Comparison of ENCODE assay signal across 15 mouse cellular contexts in the genomic region with DNA sequence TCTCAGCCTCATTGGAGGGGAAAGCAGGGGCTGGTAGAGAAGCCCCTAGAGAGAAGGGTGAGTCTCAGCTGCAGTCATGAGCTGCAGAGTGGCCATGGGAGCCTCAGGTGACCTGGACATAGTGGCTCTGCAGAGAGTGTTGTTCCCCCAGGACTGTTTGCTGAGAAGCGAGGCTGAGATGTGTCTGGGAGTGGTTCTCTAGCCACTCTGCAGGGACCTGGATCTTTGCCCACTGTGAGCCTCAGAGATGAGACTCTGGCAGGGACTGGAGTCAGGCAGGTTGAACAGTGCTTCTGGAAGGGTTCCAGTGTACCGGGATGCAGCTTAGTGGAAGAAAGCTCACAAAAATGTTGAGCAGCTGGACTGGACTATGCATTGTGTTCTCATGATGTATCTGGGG.
DNase-seq lines count a peak whose midpoint lies in the region; ATAC-seq and TF ChIP-seq lines count a peak whose summit lies in the region.
"Had no signal": no experiment of that assay in that cellular context is flagged by ENCODE, and none has a peak within 500 bp of the region (broad histone marks: within the 10 kb centered on the region; RNA-seq: fewer than 3 reads in every experiment).

No protein-coding gene starts in this region.

- TF ChIP-seq POLR2A in brain, embryonic 14.5 days (IDR thresholded peaks at IDR 0.05; ENCODE audit: borderline replicate concordance, extremely low read depth, insufficient read depth, insufficient read length, poor library complexity, severe bottlenecking) = no peak

- H3K27me3 ChIP-seq in embryonic facial prominence, embryonic 15.5 days = no peaks in the 10 kb centered on the region
- H3K27me3 ChIP-seq: liver, embryonic 15.5 days; megakaryocyte, embryonic 14.5 days had no signal

- peak; percentile 49 for DNase-seq in adrenal gland, postnatal 10 days
- no peak for DNase-seq in adrenal gland, adult 8-10 months
- peak; percentile 3 for DNase-seq in lung, postnatal 10 days
- DNase-seq in lung, postnatal 36 days = no peak
- DNase-seq in brain, embryonic 14.5 days (ENCODE audit: low read depth) = peak; percentile 31
- no peak for DNase-seq in layer of hippocampus, postnatal 25 days (ENCODE audit: extremely low spot score in 1 of 2, low spot score in 1 of 2)
- no peak for DNase-seq in gastrocnemius, postnatal 4 days (ENCODE audit: low spot score in 2 of 2)
- DNase-seq: gastrocnemius, postnatal 14 days; right cerebral cortex, postnatal 25 days had no signal

- no peak overlapping the region for H3K27ac ChIP-seq in embryonic facial prominence, embryonic 15.5 days (replicated peaks)
- H3K27ac ChIP-seq: kidney, postnatal 0 days; left cerebral cortex, adult 2 months; liver, embryonic 15.5 days had no signal

- no peak overlapping the region for H3K4me3 ChIP-seq in embryonic facial prominence, embryonic 15.5 days (replicated peaks)
- H3K4me3 ChIP-seq: left cerebral cortex, adult 2 months; liver, embryonic 15.5 days; megakaryocyte, embryonic 14.5 days had no signal

- no peak overlapping the region for H3K4me2 ChIP-seq in embryonic facial prominence, embryonic 15.5 days (replicated peaks)
- H3K4me2 ChIP-seq: liver, embryonic 15.5 days had no signal

- H3K4me1 ChIP-seq in embryonic facial prominence, embryonic 15.5 days = no peaks in the 10 kb centered on the region
- H3K4me1 ChIP-seq: liver, embryonic 15.5 days; megakaryocyte, embryonic 14.5 days had no signal

- no peaks in the 10 kb centered on the region for H3K9me3 ChIP-seq in embryonic facial prominence, embryonic 15.5 days (replicated peaks)
- H3K9me3 ChIP-seq: liver, embryonic 15.5 days had no signal

- TF ChIP-seq CTCF in brain, embryonic 14.5 days (IDR thresholded peaks at IDR 0.05; ENCODE audit: borderline replicate concordance, extremely low read depth, insufficient read depth, insufficient read length) = no peak

- WGBS in embryonic facial prominence, embryonic 15.5 days = 60% methylated on average over 2 of the region's 2 CpGs

- ATAC-seq in embryonic facial prominence, embryonic 15.5 days (ENCODE audit: insufficient number of reproducible peaks, low FRiP score, low TSS enrichment, low read depth) = peak; percentile 29; the same call in 1 of the 2 replicates
- ATAC-seq: activated CD4-positive, CD25-positive, alpha-beta regulatory T cell, adult 4 months had no signal

- H3K36me3 ChIP-seq in embryonic facial prominence, embryonic 15.5 days = no peaks in the 10 kb centered on the region
- H3K36me3 ChIP-seq: liver, embryonic 15.5 days had no signal

- no peak overlapping the region for H3K9ac ChIP-seq in embryonic facial prominence, embryonic 15.5 days
- H3K9ac ChIP-seq: liver, embryonic 15.5 days had no signal

Comparison
In these comparisons a context has a peak if more than half of its experiments do, and no peak if none do; other contexts are left out.
1. DNase-seq: peak in adrenal gland, postnatal 10 days (single experiment), lung, postnatal 10 days (single experiment) and brain, embryonic 14.5 days (single experiment); none in adrenal gland, adult 8-10 months (single experiment), lung, postnatal 36 days (single experiment), layer of hippocampus, postnatal 25 days (0 of 2) and gastrocnemius, postnatal 4 days (0 of 2).